Mouse (Mus musculus) midbrain, embryonic 12.5 days (tissue): ENCODE measurements around the gene Tspan13. TPM values are rescaled to one million over a fixed set of nuclear protein-coding genes. Genes with fewer than 3 reads are reported as not detected.

Source experiments
- ATAC-seq: fragments of 200-750 bp; cut with Nextera tagmentation; 2 replicates; pipeline ENCODE4 v1.8.0; 2017; ENCODE audit warnings: low read depth, moderate TSS enrichment, moderate library complexity; ENCODE audit not compliant: low FRiP score
- H3K27ac ChIP-seq: fragments of 300-500 bp; sonication (generic); replicated peaks from 2 replicates; pipeline ENCODE4 v1.5.1; 2016; ENCODE audit warnings: mild to moderate bottlenecking
- H3K27me3 ChIP-seq: fragments of 300-500 bp; sonication (generic); 2 replicates; pipeline ENCODE4 v1.6.1; 2016; ENCODE audit warnings: mild to moderate bottlenecking
- H3K36me3 ChIP-seq: fragments of 300-500 bp; sonication (generic); 2 replicates; pipeline ENCODE4 v1.6.1; 2016
- H3K4me1 ChIP-seq: fragments of 300-500 bp; sonication (generic); 2 replicates; pipeline ENCODE4 v1.6.1; 2016
- H3K4me2 ChIP-seq: fragments of 300-500 bp; sonication (generic); replicated peaks from 2 replicates; pipeline ENCODE4 v1.6.1; 2016; ENCODE audit warnings: mild to moderate bottlenecking, moderate library complexity
- H3K4me3 ChIP-seq: fragments of 300-500 bp; sonication (generic); 2 replicates; pipeline ENCODE4 v1.5.1; 2016; ENCODE audit warnings: mild to moderate bottlenecking
- H3K9ac ChIP-seq: fragments of 300-500 bp; sonication (generic); replicated peaks from 2 replicates; pipeline ENCODE4 v1.6.1; 2016; ENCODE audit warnings: mild to moderate bottlenecking, moderate library complexity
- H3K9me3 ChIP-seq: fragments of 300-500 bp; sonication (generic); 2 replicates; pipeline ENCODE4 v1.6.1; 2016; ENCODE audit warnings: mild to moderate bottlenecking
- WGBS: fragments of 180-500 bp; shearing (Covaris S2); methylation state at CpG from one replicate; pipeline ENCODE4 v1.1.7; 2016; 5-methylcytosine and 5-hydroxymethylcytosine counted together
- polyA plus RNA-seq: library from polyadenylated mRNA; unstranded; fragments of >200 nt; fragmentation: Nextera tagmentation; extraction: Ambion mirVana; gene quantifications from 2 replicates; pipeline ENCODE4 v1.2.1, GENCODE M21; 2016

Tspan13 gene
- polyA plus RNA-seq, 1 experiment from 2014 or later: 258 TPM

- Histone ChIP-seq H3K9me3 (no peaks in the 10 kb centered on the region), H3K4me3 (no peak overlapping the region), H3K36me3 (no peaks in the 10 kb centered on the region), H3K27me3 (no peaks in the 10 kb centered on the region), H3K9ac (no peak overlapping the region), H3K27ac (no peak overlapping the region), H3K4me1 (no peaks in the 10 kb centered on the region), H3K4me2 (no peak overlapping the region)
- no peak for ATAC-seq
- 68% methylated on average over 7 of the region's 7 CpGs for WGBS
These were observed 76.1 kb downstream of the Tspan13 start for GRCm38 (mm10) chr12:35966098-35966767.

Other genes starting within 250 kb of the Tspan13 start
- gene Agr3, start 116.9 kb downstream of the Tspan13 start, polyA plus RNA-seq: not detected in 2 replicates
- gene Agr2, start 49.6 kb downstream of the Tspan13 start, polyA plus RNA-seq: not detected in 2 replicates
- gene Ankmy2, start 114.6 kb upstream of the Tspan13 start, polyA plus RNA-seq: 33.2 and 33.8 TPM in 2 replicates
- 292 and 313 TPM in 2 replicates for gene Bzw2, start 115.6 kb upstream of the Tspan13 start, polyA plus RNA-seq
- gene Lrrc72, start 210.9 kb upstream of the Tspan13 start, polyA plus RNA-seq: not detected in 2 replicates